Mouse (Mus musculus) kidney, embryonic 14.5 days (tissue): Measurements from ENCODE around the gene Tgfb1i1. TPM values are rescaled to one million over a fixed set of nuclear protein-coding genes. Genes with fewer than 3 reads are reported as not detected.

Experiments
- ATAC-seq: fragments of 200-750 bp; cut with Nextera tagmentation; 2 replicates; pipeline ENCODE4 v1.8.0; 2017; ENCODE audit warnings: moderate number of reproducible peaks, mild to moderate bottlenecking, moderate TSS enrichment, moderate library complexity; ENCODE audit not compliant: low FRiP score, low TSS enrichment
- H3K27ac ChIP-seq: fragments of 300-500 bp; sonication (generic); 2 replicates; pipeline ENCODE4 v1.5.1; 2014; ENCODE audit warnings: low read depth, mild to moderate bottlenecking, low read length, moderate library complexity, mixed read lengths
- H3K27me3 ChIP-seq: fragments of 300-500 bp; sonication (generic); 2 replicates; pipeline ENCODE4 v1.6.1; 2014; ENCODE audit warnings: mild to moderate bottlenecking, low read length; ENCODE audit not compliant: control insufficient read depth, insufficient read depth
- H3K36me3 ChIP-seq: fragments of 300-500 bp; sonication (generic); 2 replicates; pipeline ENCODE4 v1.6.1; 2014; ENCODE audit warnings: low read length, mixed read lengths; ENCODE audit not compliant: control insufficient read depth, insufficient read depth
- H3K4me1 ChIP-seq: fragments of 300-500 bp; sonication (generic); 2 replicates; pipeline ENCODE4 v1.6.1; 2014; ENCODE audit warnings: low read length, mixed read lengths; ENCODE audit not compliant: control insufficient read depth, insufficient read depth
- H3K4me2 ChIP-seq: fragments of 300-500 bp; sonication (generic); replicated peaks from 2 replicates; pipeline ENCODE4 v1.6.1; 2014; ENCODE audit warnings: low read depth, mild to moderate bottlenecking, low read length
- H3K4me3 ChIP-seq: fragments of 300-500 bp; sonication (generic); 2 replicates; pipeline ENCODE4 v1.5.1; 2014; ENCODE audit warnings: mild to moderate bottlenecking, low read length
- H3K9ac ChIP-seq: fragments of 300-500 bp; sonication (generic); 2 replicates; pipeline ENCODE4 v1.6.1; 2014; ENCODE audit warnings: low read depth, mild to moderate bottlenecking, low read length, moderate library complexity
- H3K9me3 ChIP-seq: fragments of 300-500 bp; sonication (generic); 2 replicates; pipeline ENCODE4 v1.6.1; 2016; ENCODE audit warnings: low read length; ENCODE audit not compliant: control insufficient read depth
- WGBS: fragments of 180-500 bp; shearing (Covaris S2); extraction: QIAGEN DNeasy Blood & Tissue Kit; methylation state at CpG from one replicate; pipeline ENCODE4 v1.1.7; 2014; 5-methylcytosine and 5-hydroxymethylcytosine counted together
- microRNA-seq: library from miRNA; unstranded; fragments of <30 nt; microRNA quantifications from one replicate; pipeline ENCODE4, GENCODE M21; 2016
- polyA plus RNA-seq: library from polyadenylated mRNA; unstranded; fragments of >200 nt; fragmentation: Nextera tagmentation; extraction: Ambion mirVana; gene quantifications from 2 replicates; pipeline ENCODE4 v1.2.1, GENCODE M21; 2014

Tgfb1i1 gene
- polyA plus RNA-seq, 1 experiment from 2014 or later, result 61.7 TPM

GRCm38 (mm10) chr7:128304198-128304597, 57.6 kb downstream of the Tgfb1i1 start:
- 47% methylated on average over 6 of the region's 6 CpGs for WGBS
- H3K9ac ChIP-seq, result no peak overlapping the region; the same call in 1 of the 2 replicates
- H3K27ac ChIP-seq, result no peak overlapping the region
- H3K9me3 ChIP-seq, result no peaks in the 10 kb centered on the region
- H3K27me3 ChIP-seq, result no peaks in the 10 kb centered on the region
- H3K4me3 ChIP-seq, result no peak overlapping the region
- no peaks in the 10 kb centered on the region for H3K36me3 ChIP-seq
- ATAC-seq, result no peak
- H3K4me1 ChIP-seq, result peaks cover 7% of the 10 kb centered on the region; the same call in 1 of the 2 replicates
- H3K4me2 ChIP-seq, result no peak overlapping the region

- Histone ChIP-seq H3K36me3 (no peaks in the 10 kb centered on the region), H3K4me3 (no peak overlapping the region), H3K4me2 (no peak overlapping the region), H3K27ac (no peak overlapping the region), H3K4me1 (peaks cover 13% of the 10 kb centered on the region), H3K27me3 (no peaks in the 10 kb centered on the region), H3K9ac (no peak overlapping the region), H3K9me3 (no peaks in the 10 kb centered on the region)
- peak; percentile 75; the same call in 1 of the 2 replicates for ATAC-seq
- WGBS, result 4% methylated on average over 5 of the region's 5 CpGs
These were observed 58.3 kb downstream of the Tgfb1i1 start for GRCm38 (mm10) chr7:128304907-128305306.

Small RNAs within 50 kb of the gene (microRNA-seq; reads per million reads assigned to microRNA genes)
- 0.84 reads per million for gene Mir3103

Other genes with a start within 250 kb of the Tgfb1i1 start
- gene Trim72, start 242.9 kb upstream of the Tgfb1i1 start, polyA plus RNA-seq, result 0.14 TPM in 1 of 2 replicates, not detected in the other
- gene Itgam, start 184.2 kb upstream of the Tgfb1i1 start, polyA plus RNA-seq, result 0.14 and 0.54 TPM in 2 replicates
- gene Gm49368, start 184.1 kb upstream of the Tgfb1i1 start, polyA plus RNA-seq, result not detected in 2 replicates
- 0.05 TPM in 1 of 2 replicates, not detected in the other for gene Itgax, start 117.3 kb upstream of the Tgfb1i1 start, polyA plus RNA-seq
- gene Itgad, start 92.4 kb upstream of the Tgfb1i1 start, polyA plus RNA-seq, result not detected in 2 replicates
- gene Cox6a2, start 40.4 kb upstream of the Tgfb1i1 start, polyA plus RNA-seq, result not detected in 2 replicates
- gene Armc5, start 9.5 kb upstream of the Tgfb1i1 start, polyA plus RNA-seq, result 11.7 and 12.9 TPM in 2 replicates
- 7.5 and 9.5 TPM in 2 replicates for gene 9130023H24Rik, start 8.8 kb upstream of the Tgfb1i1 start, polyA plus RNA-seq
- 1.1 and 2.2 TPM in 2 replicates for gene Slc5a2, start 18.8 kb downstream of the Tgfb1i1 start, polyA plus RNA-seq
- 26.9 and 32.1 TPM in 2 replicates for gene BC017158, start 51.4 kb downstream of the Tgfb1i1 start, polyA plus RNA-seq
- gene Rgs10, start 171.9 kb downstream of the Tgfb1i1 start, polyA plus RNA-seq, result 7.6 and 8.7 TPM in 2 replicates
- gene Tial1, start 214.9 kb downstream of the Tgfb1i1 start, polyA plus RNA-seq, result 40.0 and 41.0 TPM in 2 replicates